Mouse (Mus musculus) MN1 (cell line): ENCODE results near the gene Ccnk.

Source experiments
- DNase-seq: peaks from one replicate; pipeline ENCODE4 v3.0.0-alpha.2; 2016; ENCODE audit warnings: low spot score

Ccnk gene

DNA sequence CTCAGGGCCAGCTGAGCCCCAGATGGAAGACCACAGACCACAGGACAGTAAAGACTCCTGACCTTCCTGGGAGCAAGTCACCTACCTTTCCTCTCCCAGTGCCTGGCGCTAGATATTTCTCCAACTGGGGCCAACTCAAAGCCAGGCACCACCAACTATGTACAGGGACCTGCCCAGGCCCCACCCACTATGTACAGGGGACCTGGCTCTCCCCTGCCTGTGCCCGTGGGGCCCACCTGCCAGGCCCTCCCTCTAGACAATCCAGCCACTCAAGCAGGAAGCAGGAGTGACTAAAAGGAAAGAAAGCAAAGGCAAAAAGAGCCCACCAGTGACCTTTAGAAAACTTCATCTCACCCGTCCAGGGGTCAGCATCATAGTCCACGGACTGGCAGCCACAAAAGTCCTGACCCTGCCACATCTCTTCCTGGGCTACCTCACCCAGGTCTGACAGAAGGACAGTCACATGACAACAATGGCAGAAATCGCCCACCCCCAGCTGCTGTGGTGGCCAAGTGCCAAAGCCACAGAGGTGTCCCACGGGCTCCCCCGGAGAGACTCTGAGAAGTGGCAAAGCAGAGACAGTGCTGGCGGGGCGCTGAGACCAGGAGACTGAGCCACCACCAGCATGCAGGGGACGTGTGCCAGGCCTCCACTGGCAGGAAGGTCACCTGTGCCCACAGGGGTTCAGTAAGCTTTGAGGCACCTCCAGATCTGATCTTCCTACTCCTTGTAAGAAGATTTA is 67.6 kb downstream of the Ccnk start:
- no peak for DNase-seq

DNA sequence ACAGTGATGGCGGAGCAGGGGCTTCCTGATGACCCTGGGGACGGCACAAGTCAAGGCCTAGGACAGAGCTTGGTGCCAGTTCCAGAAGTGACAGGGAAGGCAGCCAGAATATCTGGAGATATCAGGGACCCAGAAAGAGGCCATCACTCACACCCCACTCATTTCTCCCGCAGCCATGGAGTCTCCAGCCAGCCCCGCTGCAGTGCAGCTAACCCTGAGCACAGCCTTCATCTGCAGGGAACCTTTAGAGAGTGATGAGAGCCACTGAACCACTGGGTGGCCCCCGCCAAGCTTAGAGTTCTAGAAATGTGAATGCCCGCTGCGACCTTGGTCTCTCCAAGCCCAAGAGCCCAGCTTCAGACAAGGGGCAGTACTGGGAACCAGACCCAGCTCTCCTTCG is 69.6 kb downstream of the Ccnk start:
- DNase-seq = no peak

DNA sequence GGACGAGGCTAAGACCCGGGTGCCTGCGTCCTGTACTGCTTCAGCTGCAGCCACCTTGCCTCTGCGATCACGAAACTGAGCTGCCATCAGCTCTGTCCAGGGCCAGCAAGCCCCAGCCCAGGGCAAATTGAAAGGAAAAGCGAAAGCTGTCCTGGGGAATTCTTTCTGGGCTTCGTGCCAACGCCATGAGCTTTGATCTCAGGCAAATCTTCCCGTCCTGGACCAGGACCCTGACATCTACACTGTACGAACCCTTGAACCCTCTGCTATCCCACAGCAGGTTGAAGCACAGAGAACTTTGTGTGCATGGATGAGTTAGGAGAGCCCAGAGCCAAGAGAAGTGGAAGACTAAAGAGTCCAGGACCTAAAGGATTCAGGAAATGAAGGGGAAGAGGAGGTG is 70.1 kb downstream of the Ccnk start:
- DNase-seq = peak; percentile 87

DNA sequence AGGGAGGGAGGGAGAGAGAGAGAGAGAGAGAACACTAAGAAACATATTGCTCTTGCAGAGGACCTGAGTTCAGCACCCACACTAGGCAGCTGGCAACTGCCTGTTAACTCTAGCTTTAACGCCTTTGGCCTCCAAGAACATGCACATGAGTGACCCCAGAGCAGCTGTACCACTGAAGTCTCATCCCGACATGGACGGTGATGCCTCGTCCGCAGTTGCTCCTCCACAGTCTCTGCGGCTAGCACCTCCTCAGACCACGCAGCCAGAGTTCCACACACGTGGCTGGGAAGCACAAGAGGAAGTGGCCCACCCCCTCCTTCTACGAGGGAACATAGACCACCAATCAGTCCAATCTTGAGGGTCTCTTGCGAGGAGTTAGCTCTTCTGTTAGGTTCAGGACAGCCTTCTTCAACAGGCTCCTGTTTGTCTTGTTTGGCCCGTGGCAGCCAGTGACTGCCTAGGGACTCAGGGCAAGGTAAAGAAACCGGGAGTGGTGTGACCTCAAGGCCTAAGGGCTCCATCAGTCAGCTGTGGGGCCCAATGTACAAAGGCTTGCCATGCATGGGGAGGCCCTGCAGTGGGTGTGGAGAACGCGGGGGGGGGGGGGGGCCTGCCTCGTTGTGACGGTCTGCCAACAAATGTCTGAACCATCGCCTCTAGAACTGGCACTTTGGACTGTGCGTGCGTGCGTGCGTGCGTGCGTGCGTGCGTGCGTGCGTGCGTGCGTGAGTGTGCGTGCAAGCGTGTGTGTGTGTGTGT is 71.8 kb downstream of the Ccnk start:
- DNase-seq = no peak

DNA sequence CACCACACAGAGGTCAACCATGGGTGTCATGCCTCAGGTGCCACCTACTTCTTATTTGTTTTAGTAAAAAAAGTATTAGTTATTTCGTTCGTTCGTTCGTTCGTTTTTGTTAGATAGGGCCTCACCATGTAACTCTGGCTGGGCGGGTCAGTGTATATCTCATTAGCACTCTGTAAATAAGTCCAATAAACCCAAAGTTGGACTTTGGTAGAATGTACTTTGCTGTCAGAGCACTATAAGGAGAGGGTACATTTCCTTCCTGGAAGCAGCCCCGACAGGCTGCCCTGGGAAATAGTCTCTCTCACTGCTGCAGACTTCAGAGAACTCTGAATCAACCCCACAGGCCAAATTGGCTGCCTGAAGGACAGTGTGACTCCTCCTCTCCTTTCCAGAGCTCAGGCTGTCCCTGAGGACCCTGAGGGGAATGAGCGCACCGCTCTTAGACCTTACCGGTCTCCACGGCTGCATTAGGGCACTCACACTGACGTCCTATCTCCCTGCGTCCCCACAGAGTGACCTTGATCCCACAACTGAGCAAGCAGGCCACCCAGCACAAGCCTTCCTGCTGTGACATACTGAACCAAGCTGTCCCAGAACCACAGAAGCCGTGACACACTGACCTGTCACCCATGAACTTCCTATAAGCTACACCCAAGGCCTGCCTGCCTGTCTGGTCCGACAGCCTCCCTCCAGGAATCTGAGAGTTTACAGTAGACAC is 72.6 kb downstream of the Ccnk start:
- DNase-seq = no peak
